Mouse (Mus musculus) megakaryocyte, embryonic 14.5 days (primary cell): ENCODE data around the gene Sec24c.

ENCODE experiments used
- FLI1 ChIP-seq: IDR thresholded peaks from 2 replicates; pipeline ENCODE4 v1.6.1; 2012; ENCODE audit warnings: low read length, inconsistent platforms, mixed read lengths
- GATA1 ChIP-seq: IDR thresholded peaks from 3 replicates; pipeline ENCODE4 v1.6.1; 2012; ENCODE audit warnings: mixed read lengths, low read length, inconsistent platforms, borderline replicate concordance

DNA sequence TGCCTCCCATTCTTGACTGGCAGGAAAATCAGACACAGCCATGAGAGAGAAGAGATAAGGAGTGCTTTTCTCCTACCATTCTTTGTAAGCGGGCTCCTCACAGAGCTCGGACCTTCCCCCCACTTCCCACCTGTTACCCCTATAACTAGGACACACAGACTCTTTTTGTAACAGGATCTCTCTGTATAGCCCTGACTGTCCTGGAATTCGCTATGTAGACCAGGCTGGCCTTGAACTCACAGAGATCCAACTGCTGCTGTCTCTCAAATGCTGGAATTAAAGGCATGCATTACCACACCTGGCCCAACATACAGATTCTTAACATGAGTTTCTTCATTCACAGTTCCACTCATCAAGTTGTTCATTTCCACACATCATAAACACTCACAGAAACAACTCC, 11.4 kb upstream of the Sec24c start:
- no peak for TF ChIP-seq GATA1
- no peak for TF ChIP-seq FLI1
